Mouse (Mus musculus) adrenal gland, adult 18-20 months (tissue): ENCODE measurements around the gene Retn. TPM values are rescaled to one million over a fixed set of nuclear protein-coding genes. Genes with fewer than 3 reads are reported as not detected.

Experiments
- DNase-seq, 2 experiments: peaks; one replicate each; pipeline ENCODE4 v3.0.0; 2021 to 2022; ENCODE audit warnings: low spot score in 2 of 2
- total RNA-seq, 2 experiments: library from RNA; stranded (reverse); gene quantifications; 1 replicate in 1 of 2; 2 replicates in 1 of 2; pipeline ENCODE4 v1.2.3; 2021

Gene Retn
- total RNA-seq, 2 experiments from 2014 or later = 182 to 325 TPM

DNA sequence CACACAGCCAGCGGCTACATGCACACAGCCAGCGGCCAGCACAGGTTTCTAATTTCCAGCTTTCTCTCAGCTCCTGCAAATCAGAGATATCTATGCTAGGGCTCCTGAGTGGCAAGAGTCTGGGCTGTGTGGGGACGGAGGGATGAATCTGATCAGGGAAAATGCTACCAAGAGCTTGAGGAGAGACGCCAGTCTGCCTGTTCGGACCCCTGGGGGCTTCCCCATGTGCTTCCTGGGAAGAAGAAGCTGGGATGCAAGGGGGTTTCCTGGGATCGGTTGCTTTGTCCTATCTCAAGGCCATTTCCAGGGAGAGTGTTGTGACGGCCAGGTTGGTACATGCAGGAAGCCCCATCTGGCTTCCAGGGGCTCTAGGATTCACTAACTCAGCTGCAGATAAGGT lies 52.0 kb downstream of the Retn start:
- DNase-seq = no peak

Other genes starting within 250 kb of the Retn start
- gene Pex11g, start 188.1 kb upstream of the Retn start, total RNA-seq = 1 to 10 TPM; 5.9 to 9.8 TPM
- gene Tex45, start 184.9 kb upstream of the Retn start, total RNA-seq = not detected
- gene Zfp358, start 162.6 kb upstream of the Retn start, total RNA-seq = 10 to 100 TPM; 17.5 to 20.5 TPM
- gene Mcoln1, start 155.3 kb upstream of the Retn start, total RNA-seq = 10 to 100 TPM; 40.9 to 42.8 TPM
- 10 to 100 TPM; 37.4 to 40.7 TPM for gene Pnpla6, start 140.4 kb upstream of the Retn start, total RNA-seq
- under 1 TPM in 1 of 2 experiments, not detected in 1; 0.38 TPM for gene C330021F23Rik, start 87.8 kb upstream of the Retn start, total RNA-seq
- 1 to 10 TPM; 4.1 to 8.0 TPM for gene Camsap3, start 68.5 kb upstream of the Retn start, total RNA-seq
- gene Xab2, start 34.5 kb upstream of the Retn start, total RNA-seq = 10 to 100 TPM; 34.1 to 39.1 TPM
- 100 to 1,000 TPM; 117 to 148 TPM for gene Pet100, start 34.2 kb upstream of the Retn start, total RNA-seq
- not detected for gene Pcp2, start 30.2 kb upstream of the Retn start, total RNA-seq
- gene Stxbp2, start 24.8 kb upstream of the Retn start, total RNA-seq = 10 to 100 TPM; 87.5 to 98.8 TPM
- gene Mcemp1, start 10.0 kb downstream of the Retn start, total RNA-seq = under 1 TPM in 1 of 2 experiments, not detected in 1; 0.32 TPM
- 100 to 1,000 TPM in 1 of 2 experiments, 10 to 100 TPM in 1; 37.9 to 110 TPM for gene Fcor, start 16.6 kb downstream of the Retn start, total RNA-seq
- gene Trappc5, start 20.5 kb downstream of the Retn start, total RNA-seq = 10 to 100 TPM; 22.4 to 23.6 TPM
- under 1 TPM in 1 of 2 experiments, not detected in 1; 0.35 TPM for gene Fcer2a, start 38.4 kb downstream of the Retn start, total RNA-seq
- gene Clec4g, start 64.9 kb downstream of the Retn start, total RNA-seq = not detected
- gene Cd209a, start 93.2 kb downstream of the Retn start, total RNA-seq = 1 to 10 TPM in 1 of 2 experiments, under 1 TPM in 1; 0.40 to 1.7 TPM
- not detected for gene Cd209e, start 198.5 kb downstream of the Retn start, total RNA-seq
- gene Cd209d, start 222.8 kb downstream of the Retn start, total RNA-seq = 1 to 10 TPM; 1.0 to 4.9 TPM